Mouse (Mus musculus) layer of hippocampus, postnatal 10 days (tissue): Measurements from ENCODE around the gene Tmem140. TPM values are rescaled to one million over a fixed set of nuclear protein-coding genes. Genes with fewer than 3 reads are reported as not detected.

Source experiments
- DNase-seq, 2 experiments: peaks; one replicate each; pipeline ENCODE4 v3.0.0; 2021; ENCODE audit warnings: low spot score in 2 of 2
- long read RNA-seq: library from polyadenylated mRNA; stranded (forward); transcript quantifications from one replicate; pipeline ENCODE4 v2.0.0, GENCODE M21; 2023
- total RNA-seq, 2 experiments: library from RNA; stranded (reverse); gene quantifications; 2 replicates each; pipeline ENCODE4 v1.2.3; 2021

Gene Tmem140
- total RNA-seq = 1 to 10 TPM; 1.1 to 1.8 TPM
- long read RNA-seq, partial matches to known transcripts = 0 of 3 reads
- long read RNA-seq, other reads (novel, unspliced or antisense) = 0 of 3 reads

GRCm38 (mm10) chr6:34862791-34863403 is at the start of gene Tmem140:
TSS of gene Tmem140 (plus strand) at chr6:34863146.
- no peak for DNase-seq

GRCm38 (mm10) chr6:34824406-34824805 is 38.5 kb upstream of the Tmem140 start:
- no peak for DNase-seq

- no peak for DNase-seq
These were observed 30.6 kb upstream of the Tmem140 start for GRCm38 (mm10) chr6:34832352-34832751.

- DNase-seq = no peak
These were observed 1.3 kb upstream of the Tmem140 start for GRCm38 (mm10) chr6:34861546-34862053.

GRCm38 (mm10) chr6:34862381-34862780 is 565 bp upstream of the Tmem140 start:
- no peak for DNase-seq

- no peak for DNase-seq
These were observed 1.0 kb downstream of the Tmem140 start for GRCm38 (mm10) chr6:34863786-34864514.

GRCm38 (mm10) chr6:34865213-34865612 is 2.3 kb downstream of the Tmem140 start:
- DNase-seq = no peak

- DNase-seq = no peak
These were observed 3.0 kb downstream of the Tmem140 start for GRCm38 (mm10) chr6:34865711-34866593.

- no peak for DNase-seq
These were observed 3.8 kb downstream of the Tmem140 start for GRCm38 (mm10) chr6:34866786-34867185.

GRCm38 (mm10) chr6:34867301-34867994 is 4.5 kb downstream of the Tmem140 start:
- DNase-seq = no peak

GRCm38 (mm10) chr6:34867995-34868350 is 5.0 kb downstream of the Tmem140 start:
- DNase-seq = no peak

GRCm38 (mm10) chr6:34868507-34869217 is 5.7 kb downstream of the Tmem140 start:
- DNase-seq = no peak

- DNase-seq = no peak
These were observed 6.4 kb downstream of the Tmem140 start for GRCm38 (mm10) chr6:34869225-34869915.

- no peak for DNase-seq
These were observed 7.2 kb downstream of the Tmem140 start for GRCm38 (mm10) chr6:34870136-34870535.

GRCm38 (mm10) chr6:34870724-34871123 is 7.8 kb downstream of the Tmem140 start:
- no peak for DNase-seq

- no peak for DNase-seq
These were observed 9.0 kb downstream of the Tmem140 start for GRCm38 (mm10) chr6:34871929-34872328.

GRCm38 (mm10) chr6:34872871-34873270 is 9.9 kb downstream of the Tmem140 start:
- peak in 1 of 2 experiments; percentile 8 for DNase-seq

- DNase-seq = peak in 1 of 2 experiments; percentile 18
These were observed 11.4 kb downstream of the Tmem140 start for GRCm38 (mm10) chr6:34874101-34874921.
